Mouse (Mus musculus) retina, embryonic 14.5 days (tissue): Measurements from ENCODE around the gene Izumo2.
"Not testable (repeated sequence)": the region's sequence is repeated elsewhere in the genome, so short reads cannot be mapped to it uniquely, and the experiment has no call there.

Experiments used
- DNase-seq: peaks from one replicate; pipeline ENCODE4 v3.0.0-alpha.2; 2015; ENCODE audit warnings: low spot score

Izumo2 gene

DNA sequence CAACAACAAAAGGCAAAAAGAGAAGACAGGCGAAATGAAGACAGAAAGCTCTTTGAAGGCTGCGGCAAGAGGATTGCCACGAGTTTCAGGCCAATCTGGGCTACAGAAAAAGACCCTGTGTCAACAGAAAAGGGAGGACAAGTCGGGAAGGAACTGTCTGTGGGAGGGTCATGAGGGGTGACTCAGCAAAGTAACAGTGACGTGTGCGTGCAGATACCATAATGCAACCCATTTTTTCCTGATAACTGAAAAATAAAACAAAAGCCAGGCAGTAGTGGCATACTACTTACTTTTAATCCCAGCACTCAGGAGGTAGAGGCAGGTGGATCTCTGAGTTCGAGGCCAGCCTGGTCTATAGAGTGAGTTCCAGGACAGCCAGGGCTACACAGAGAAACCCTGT is 10.6 kb upstream of the Izumo2 start:
- DNase-seq, result no peak

DNA sequence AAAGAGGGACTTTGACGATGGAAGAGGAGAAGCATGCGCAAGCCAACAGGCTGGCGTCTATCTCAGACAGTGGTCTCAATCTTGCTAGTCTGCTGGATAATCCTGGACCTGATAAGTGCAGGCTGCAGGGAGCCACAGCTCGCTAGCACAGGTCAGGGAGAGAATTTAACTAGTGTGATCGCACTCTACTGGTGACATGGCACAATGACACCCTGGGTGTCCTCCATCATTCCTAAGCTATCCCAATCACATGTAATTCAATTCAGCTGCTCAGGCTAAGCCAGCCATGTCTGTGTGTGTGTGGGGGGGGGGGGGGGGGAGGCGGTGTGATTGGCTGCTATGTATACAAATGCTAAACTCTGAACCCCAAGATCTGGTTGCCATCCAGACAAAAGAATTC is 6.6 kb upstream of the Izumo2 start:
- peak; percentile 73 for DNase-seq

- DNase-seq, result no peak
Observed at GRCm38 (mm10) chr7:44702985-44703384, 5.6 kb upstream of the Izumo2 start.

- DNase-seq, result peak; percentile 46
Observed at GRCm38 (mm10) chr7:44704363-44704762, 4.2 kb upstream of the Izumo2 start.

GRCm38 (mm10) chr7:44705086-44705485 is 3.5 kb upstream of the Izumo2 start:
- no peak for DNase-seq

- no peak for DNase-seq
Observed at GRCm38 (mm10) chr7:44706322-44706721, 2.2 kb upstream of the Izumo2 start.

GRCm38 (mm10) chr7:44707169-44707675 is 1.3 kb upstream of the Izumo2 start:
- no peak for DNase-seq

- not testable (repeated sequence) for DNase-seq
Observed at GRCm38 (mm10) chr7:44708093-44708492, 449 bp upstream of the Izumo2 start.

GRCm38 (mm10) chr7:44709881-44710280 is 1.3 kb downstream of the Izumo2 start:
- no peak for DNase-seq

DNA sequence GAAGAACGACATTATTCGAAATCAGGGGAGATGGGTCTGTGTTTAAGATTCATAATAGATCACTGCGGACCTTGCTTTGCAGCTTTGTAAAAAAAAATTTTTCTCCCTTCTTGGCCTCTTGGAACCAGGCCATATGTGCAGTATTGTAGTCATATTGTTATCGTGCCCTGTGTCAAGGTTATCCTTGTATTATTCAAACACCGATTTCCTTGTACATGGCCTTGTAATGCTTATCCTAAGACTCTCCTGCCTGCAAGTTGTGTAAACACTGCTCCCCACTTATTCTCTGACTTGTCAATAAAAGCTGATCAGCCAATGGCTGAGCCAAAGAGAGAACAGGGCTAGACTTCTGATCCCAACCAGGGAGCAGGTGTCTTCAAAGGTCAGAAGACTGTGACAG is 13.5 kb downstream of the Izumo2 start:
- DNase-seq, result no peak

- peak; percentile 56 for DNase-seq
Observed at GRCm38 (mm10) chr7:44724316-44724715, 15.8 kb downstream of the Izumo2 start.

DNA sequence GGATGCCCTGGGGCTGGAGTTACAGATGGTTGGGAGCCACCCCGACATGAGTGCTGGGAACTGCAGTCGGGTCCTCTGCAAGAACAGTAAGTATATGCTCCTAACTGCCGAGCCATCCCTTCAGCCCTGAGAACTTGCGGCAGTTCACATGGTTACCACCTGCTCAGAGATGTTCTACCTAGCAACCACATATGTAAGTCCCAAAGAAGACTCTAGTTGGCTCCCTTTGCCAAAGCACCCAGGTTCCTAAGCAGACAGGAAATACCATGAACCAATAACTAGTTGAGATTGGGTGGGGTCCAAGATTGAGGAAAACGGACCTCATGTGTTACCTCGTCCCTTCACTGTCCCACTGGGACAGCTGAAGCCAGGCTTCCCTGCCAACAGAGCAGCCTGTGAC is 17.8 kb downstream of the Izumo2 start:
- no peak for DNase-seq

DNA sequence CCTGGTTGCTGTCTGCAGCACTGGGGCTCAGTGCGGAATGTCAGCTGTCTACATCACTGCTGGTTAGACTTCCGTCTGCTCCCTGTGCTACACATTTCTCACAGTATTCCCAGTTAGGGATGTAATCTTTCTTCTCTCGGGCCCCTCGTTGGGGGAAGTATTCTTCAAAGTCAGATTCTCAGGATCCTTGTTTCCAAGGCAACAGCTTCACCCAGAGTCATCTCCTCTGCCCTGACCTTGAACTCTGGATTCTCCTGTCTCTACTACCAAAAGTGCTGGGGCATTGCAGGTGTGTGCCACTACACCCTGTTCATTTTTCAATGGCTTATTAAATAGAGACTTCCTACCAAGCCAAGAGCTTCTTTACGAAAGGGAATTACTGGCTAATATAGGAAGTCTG is 18.6 kb downstream of the Izumo2 start:
- no peak for DNase-seq

DNA sequence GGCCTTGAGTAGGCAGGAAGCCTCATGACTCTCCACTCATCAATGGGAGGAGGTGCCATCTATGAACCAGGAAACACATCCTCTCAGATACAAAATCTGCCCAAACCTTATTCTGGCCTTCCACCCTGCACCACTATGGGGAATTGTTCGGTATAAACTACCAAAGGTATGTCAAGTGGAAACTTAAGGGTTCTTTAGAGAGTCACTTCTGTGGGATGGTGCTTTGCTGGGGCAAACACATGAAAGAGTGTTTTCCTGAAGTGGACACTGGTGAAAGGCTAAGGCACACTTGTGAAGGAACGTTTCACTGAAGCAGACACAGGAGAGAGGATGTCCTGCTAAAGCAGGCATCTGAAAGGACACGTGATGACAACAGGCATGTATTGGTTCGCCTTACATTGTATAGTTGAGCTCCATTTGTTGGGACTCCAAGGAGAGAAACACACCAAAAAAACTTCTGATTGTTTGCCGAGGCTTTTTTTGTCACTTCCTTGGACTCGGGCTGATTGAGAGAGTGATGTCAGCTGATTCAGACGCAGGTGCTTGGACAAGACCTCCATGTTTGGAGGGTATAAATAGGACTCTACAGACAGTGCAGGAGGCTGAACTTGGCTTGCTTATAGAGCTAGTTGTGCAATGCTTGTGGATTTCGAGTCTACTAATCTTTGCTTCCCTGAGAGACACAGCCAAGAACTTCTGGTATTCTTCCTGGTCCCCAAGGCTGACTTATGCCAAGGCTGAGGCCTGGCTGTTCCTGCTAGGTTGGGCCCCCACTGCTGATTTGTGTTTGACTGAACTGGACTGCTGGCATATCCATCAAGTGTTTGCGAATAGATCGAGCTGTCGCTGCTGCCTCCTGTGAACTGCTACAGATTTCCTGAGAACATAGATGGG is 19.8 kb downstream of the Izumo2 start:
- no peak for DNase-seq

GRCm38 (mm10) chr7:44733723-44734122 is 25.2 kb downstream of the Izumo2 start:
- DNase-seq, result no peak

DNA sequence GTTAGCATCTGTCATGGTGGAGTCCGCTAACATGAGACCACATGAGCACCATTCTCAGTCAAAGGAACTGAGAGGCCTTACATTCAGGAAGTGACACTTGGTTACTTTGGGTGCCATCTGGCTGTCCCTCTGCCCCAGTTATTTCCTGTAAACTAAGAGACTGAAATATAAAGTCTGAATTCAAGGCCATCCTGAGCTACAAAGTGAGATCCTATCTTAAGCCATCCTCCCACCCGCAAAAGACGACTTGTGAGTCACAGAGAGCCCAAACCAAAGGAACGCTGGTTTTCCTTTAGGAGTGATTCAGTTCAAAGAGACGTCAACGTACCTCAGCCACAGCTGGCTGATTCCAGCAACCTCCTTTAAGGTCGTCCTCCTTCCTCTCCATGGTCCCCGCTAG is 32.8 kb downstream of the Izumo2 start:
- DNase-seq, result no peak

DNA sequence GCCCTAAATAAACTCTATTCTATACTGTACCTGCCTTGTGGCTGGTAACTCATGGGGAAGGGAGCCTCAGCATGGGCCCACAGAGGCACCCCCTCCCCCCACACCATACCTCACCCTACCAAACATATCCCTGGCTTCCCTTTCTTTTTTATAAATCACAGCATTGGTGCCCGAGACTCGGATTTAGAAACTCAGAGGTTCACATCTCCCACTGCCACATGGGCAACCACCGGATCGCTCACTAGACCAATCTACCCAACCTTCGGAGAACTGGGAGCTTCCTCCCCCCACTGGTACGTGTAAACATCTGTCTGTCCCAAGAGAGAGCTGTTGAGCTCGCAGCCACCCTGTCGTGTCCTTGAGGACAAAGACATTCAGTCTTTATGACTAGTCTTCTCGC is 35.7 kb downstream of the Izumo2 start:
- DNase-seq, result peak; percentile 1

DNA sequence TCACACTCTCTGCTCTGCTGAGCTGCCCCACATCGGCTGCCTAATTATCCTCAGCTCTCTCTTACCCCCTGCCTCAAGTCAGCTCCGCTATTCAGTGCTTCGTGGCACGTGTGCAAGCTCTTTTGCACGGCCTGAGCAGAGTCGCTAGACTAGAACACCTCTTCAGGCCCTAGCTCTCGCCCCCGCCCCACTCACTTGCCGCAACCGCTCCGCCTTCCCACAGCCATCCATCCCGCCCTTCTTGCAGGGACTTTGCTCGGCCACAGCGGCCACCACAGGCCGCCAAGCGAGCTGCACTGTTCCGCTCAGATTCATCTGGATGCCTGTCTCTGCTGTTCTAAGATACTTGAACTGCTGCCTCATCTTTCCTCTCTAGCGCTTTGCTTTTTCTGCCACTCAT is 36.5 kb downstream of the Izumo2 start:
- peak; percentile 84 for DNase-seq

- no peak for DNase-seq
Observed at GRCm38 (mm10) chr7:44747115-44747514, 38.6 kb downstream of the Izumo2 start.

GRCm38 (mm10) chr7:44748101-44749044 is 39.8 kb downstream of the Izumo2 start, which contains the start of gene Vrk3:
Vrk3 (plus strand) TSS chr7:44748413.
- peak; percentile 97 for DNase-seq

GRCm38 (mm10) chr7:44750950-44751349 is 42.4 kb downstream of the Izumo2 start, which contains the start of gene Zfp473:
Zfp473 (minus strand) TSS chr7:44751050.
- DNase-seq, result not testable (repeated sequence)

- no peak for DNase-seq
Observed at GRCm38 (mm10) chr7:44757164-44757563, 48.6 kb downstream of the Izumo2 start.
